Mouse (Mus musculus) right cerebral cortex, postnatal 10 days (tissue): ENCODE results near the gene Gpn2.

Source experiments
- DNase-seq, 2 experiments: peaks; one replicate each; pipeline ENCODE4 v3.0.0; 2021; ENCODE audit warnings: low spot score in 2 of 2

Gpn2 gene

DNA sequence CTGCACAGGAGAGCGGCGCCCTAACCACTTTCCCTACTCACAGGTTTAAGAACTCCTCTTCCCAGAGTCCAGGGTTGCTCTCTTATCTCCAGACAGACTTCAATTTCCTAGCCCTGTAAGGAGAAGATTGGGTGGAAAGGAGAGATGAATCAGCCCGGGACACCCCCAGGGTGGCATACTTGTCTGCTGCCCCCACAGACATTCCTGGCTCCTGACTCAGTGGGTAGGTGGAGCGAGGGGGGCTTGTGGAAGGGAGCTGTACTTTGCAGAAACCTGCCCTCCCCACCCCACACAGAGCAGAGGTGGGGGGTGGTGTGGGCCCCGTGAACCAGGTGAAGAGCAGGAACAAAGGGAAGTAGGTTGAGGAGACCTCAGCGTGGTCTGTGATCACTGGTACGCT, 11.4 kb downstream of the Gpn2 start:
- DNase-seq: no peak

DNA sequence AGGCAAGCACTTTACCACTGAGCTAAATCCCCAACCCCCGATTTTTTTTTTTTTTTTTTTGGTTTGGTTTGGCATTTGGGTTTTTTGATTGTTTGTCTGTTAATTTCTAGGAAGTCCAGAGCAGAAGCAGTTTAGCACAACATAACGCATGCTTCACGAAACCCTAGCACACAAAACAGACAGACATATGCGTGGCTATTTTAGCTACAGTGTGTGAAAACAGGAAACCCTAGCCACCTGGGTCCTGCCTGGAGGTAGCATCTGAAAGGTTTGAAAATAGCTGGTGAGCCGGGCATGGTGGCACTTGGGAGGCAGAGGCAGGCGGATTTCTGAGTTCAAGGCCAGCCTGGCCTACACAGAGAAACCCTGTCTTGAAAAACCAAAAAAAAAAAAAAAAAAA, 11.9 kb downstream of the Gpn2 start:
- no peak for DNase-seq

GRCm38 (mm10) chr4:133598616-133599015, 14.5 kb downstream of the Gpn2 start:
- no peak for DNase-seq

GRCm38 (mm10) chr4:133599116-133599515, 15.0 kb downstream of the Gpn2 start:
- DNase-seq: no peak

DNA sequence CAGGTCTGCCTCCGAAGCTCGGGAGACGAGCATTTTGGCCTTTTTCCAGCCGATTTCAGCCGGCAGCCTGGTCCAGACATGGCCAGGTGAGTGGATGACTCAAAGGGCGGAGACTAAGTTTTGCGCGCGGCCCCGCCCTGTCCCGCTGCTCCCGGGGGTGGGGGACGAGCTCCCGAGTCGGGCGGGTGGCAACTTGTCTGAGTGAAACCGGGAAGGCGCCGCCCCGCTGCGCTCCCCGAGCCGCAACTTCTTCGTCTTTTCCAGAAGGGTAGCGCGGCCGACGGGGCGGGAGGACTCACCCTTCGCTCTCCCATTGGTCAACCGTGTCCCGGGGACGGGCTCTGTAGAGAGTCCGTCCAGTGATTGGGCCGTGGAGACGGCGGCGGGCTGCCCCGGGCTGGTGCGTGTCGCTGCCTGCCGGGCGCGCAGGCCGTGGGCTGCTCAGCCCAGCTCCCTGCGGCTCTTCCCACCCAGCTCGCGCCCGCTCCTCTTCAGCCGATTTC, 15.5 kb downstream of the Gpn2 start:
- peak; percentile 88 to 89 for DNase-seq

DNA sequence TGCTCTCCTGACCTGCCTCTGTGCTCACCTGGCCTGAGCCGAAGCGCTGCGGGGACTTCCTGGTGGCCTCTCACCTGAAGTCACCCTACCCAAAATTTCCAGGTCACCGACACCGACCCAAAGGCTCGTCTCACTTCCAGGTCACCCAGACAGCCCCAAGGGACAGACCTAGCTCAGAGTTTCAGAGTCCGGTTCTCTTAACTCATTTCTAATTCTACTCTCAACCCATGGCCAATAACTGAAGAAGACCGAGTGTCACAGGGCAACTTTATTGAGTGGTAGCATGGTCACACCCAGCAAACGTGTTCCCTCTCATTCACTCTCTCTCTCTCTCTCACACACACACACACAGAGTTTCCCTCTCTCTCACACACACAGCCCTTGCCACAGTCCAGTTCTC, 16.1 kb downstream of the Gpn2 start:
- DNase-seq: no peak

DNA sequence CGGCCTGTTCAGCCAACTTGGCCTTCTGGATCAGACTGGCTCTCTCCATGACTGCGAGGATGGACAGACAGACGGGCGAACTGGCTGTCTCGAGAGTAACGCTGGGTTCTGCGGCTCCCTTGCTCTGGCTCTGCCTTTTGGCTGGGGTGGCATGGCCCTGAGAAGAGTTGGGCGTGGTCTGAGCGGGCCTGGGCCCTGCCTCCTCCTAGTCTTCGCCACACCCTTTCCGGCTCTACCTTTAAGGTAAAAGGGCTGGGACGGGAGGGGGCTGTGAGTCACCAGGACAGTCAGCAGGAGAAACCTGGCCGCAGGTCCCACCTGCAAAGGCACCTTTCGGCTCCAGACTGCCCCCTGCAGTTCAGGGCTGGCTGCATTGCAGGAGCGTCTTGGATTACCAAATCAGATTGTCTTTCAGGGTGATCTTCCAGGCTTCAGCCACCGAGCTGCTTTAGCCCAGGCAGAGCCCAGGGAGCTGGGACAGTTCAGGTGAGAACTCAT, 17.6 kb downstream of the Gpn2 start, which contains the start of gene Sfn:
Gene Sfn (minus strand): TSS at position 448 of the 498 bp plus-strand sequence.
- DNase-seq: no peak

DNA sequence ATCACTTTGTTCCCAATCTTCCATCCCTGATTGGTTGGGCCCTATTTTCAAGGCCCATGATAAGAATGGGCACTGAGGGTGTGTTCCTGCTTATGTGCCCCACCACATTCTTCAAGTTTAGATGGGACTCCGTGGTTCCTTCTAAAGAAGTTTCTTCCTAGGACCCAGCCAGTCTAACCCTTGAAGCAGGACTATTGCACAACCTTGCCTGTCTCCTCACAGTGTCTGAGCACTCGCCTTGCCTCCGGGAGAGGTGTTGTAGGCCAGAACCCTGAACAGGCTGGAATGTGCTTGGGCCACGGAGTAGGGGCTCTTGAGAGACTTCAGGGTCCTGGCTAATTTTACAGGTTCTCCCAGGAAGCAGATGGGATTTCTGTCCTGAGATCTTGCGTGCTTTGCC, 18.9 kb downstream of the Gpn2 start:
- DNase-seq: no peak

- DNase-seq: no peak
Measured at GRCm38 (mm10) chr4:133604175-133604574, 20.0 kb downstream of the Gpn2 start.

DNA sequence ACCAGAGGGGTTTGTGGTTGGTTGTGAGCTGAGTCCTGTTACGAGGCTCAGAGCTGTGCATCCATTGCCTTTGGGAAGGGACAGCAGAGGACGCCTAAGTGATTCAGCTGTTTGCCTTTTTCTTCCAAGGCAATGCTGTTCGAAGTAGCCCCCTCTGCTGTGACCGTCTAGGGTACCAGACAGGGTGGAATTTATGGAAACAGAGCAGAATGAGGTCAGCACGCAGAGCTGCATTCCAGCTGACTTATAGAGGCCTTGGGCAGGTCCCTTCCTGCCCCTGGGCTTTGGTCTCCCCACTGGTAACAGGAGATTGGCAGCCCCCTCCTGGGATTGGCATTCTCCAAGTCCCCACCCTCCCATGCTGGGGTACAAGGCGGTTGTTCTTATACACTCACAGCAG, 20.7 kb downstream of the Gpn2 start:
- DNase-seq: no peak

DNA sequence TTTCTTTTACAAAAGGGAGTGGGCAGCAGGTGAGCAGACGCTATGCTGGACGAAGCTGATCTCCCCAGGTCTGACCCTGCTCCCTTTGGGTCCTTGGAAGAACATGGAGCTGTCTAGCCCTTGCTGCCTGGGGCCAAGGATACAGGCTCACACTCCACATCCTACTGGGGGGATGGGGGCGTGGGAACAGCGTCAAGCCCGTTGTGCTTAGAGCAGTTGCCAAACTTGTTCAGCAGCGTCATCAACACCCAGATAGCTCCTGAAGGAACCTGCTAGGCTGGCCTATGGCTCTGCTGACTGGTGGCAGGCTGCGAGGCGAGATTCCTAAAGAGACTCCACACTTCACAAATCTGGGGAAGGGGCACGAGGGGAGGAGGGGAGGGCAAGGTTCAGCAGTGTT, 21.2 kb downstream of the Gpn2 start:
- DNase-seq: no peak

DNA sequence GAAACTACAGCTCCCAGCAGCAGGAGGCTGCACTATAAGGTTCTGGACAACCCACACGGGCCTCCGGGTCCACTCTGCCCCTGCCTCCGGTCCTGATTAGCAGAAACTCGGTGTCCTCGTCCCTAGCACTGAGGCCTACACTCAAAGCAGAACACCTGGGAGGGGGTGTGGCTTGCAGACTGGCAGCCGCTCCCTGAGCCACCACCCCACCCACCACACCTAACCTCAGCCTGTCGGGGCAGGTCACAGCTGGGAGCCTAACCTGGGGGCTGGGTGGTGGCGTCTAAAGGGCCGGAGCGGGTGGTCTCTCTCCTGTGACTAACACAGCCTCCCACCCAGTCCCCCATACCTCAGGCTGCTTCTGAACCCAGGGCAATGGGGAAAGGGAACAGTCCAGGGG, 23.1 kb downstream of the Gpn2 start:
- no peak for DNase-seq

DNA sequence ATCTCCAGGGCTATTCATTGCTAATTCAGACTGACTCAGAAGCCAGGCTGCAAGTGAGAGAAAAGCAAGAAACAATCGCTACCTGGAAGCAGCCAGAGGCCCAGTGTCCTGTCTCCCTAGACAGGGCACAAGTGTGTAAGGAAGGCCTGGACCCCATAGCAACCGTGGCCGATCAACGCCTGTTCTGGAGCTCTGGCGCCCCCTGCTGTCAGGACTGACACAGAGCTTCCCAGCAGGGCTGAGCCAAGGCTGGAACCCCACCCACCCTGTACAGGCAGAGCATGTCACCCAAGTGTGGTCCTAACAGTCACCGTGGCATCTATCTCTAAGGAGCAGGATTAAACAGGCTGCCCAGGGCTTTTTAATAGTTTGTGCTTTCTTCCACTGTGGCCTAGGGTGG, 25.6 kb downstream of the Gpn2 start:
- peak; percentile 67 to 80 for DNase-seq

GRCm38 (mm10) chr4:133611815-133612214, 27.7 kb downstream of the Gpn2 start:
- DNase-seq: no peak

DNA sequence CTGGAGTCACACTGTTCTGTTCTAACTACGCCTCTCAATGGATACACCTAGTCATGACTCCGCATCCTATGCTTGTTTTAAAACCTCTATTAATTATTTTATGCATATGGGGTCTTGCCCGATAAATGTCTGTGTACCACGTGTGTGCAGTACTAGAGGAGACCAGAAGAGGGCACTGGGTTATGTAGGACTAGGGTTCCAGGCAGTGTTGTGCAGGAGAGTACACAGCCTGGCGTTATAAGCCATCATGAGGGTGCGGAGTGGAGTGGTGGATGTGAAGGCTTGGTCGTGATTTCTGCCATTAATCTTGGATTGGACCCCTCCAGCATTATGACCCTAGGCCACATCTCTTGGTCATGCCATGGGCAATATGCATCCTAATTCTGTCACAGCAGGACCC, 28.3 kb downstream of the Gpn2 start:
- no peak for DNase-seq

GRCm38 (mm10) chr4:133613026-133613425, 28.9 kb downstream of the Gpn2 start:
- no peak for DNase-seq

DNA sequence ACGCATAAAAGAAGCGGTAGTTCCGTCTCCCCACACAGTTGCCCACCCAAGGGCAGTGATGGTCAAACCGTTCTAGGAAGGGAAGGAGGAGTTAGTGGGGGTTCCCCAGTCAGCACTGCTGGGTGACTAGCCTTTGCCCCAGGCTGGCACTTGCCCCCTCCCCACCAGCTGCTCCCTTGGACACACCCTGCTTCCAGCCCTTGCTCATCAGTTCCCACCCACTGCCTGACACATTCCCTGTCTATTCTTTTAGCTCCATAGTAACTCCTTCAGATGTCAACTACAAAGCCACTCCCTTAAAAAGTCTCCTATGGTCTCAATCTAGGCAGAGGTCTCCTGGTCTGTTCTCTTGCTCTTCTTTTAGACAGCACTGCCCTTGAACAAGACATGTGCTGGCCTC, 29.7 kb downstream of the Gpn2 start:
- DNase-seq: no peak

GRCm38 (mm10) chr4:133614274-133614761, 30.2 kb downstream of the Gpn2 start:
- DNase-seq: peak; percentile 65

GRCm38 (mm10) chr4:133615416-133615815, 31.3 kb downstream of the Gpn2 start:
- no peak for DNase-seq

- DNase-seq: no peak
Measured at GRCm38 (mm10) chr4:133617936-133618335, 33.8 kb downstream of the Gpn2 start.

- DNase-seq: no peak
Measured at GRCm38 (mm10) chr4:133619473-133620136, 35.4 kb downstream of the Gpn2 start.

- no peak for DNase-seq
Measured at GRCm38 (mm10) chr4:133620668-133621067, 36.5 kb downstream of the Gpn2 start.

DNA sequence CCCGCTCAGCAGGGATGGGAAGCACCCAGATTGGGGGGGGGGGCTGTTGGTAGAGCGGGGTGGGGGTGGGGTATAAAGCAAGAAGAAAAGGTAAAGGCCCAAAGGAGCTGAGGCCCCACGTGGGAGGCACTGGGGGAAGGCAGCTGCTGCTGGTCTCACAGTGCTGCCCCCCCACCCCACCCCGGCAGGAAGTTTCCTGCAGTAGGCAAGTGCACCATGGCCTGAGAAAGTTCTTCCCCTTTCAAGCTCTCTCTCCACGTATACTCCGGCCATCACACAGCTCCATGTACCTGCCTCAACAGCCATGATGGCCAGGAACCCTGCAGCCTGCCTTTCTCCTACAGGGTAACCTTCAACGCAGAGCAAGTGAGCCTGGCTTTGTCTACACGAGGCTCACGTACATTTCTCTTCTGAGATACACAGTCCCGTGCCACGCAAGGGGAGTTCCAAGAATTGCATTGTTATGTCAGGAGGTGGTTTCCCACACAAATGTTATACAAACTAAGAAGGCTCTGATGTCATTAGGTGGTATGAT, 38.1 kb downstream of the Gpn2 start:
- DNase-seq: no peak
